Mouse (Mus musculus) embryonic facial prominence, embryonic 15.5 days (tissue): ENCODE measurements around the gene Mgea5. TPM values are rescaled to one million over a fixed set of nuclear protein-coding genes. Genes with fewer than 3 reads are reported as not detected.

Experiments used
- ATAC-seq: fragments of 200-750 bp; cut with Nextera tagmentation; 2 replicates; pipeline ENCODE4 v1.8.0; 2017; ENCODE audit warnings: low read depth, moderate TSS enrichment; ENCODE audit not compliant: insufficient number of reproducible peaks, low FRiP score, low TSS enrichment
- H3K27ac ChIP-seq: fragments of 300-500 bp; sonication (generic); replicated peaks from 2 replicates; pipeline ENCODE4 v1.5.1; 2015; ENCODE audit warnings: mild to moderate bottlenecking, inconsistent platforms
- H3K27me3 ChIP-seq: fragments of 300-500 bp; sonication (generic); 2 replicates; pipeline ENCODE4 v1.6.1; 2015; ENCODE audit warnings: inconsistent platforms
- H3K36me3 ChIP-seq: fragments of 300-500 bp; sonication (generic); 2 replicates; pipeline ENCODE4 v1.6.1; 2015; ENCODE audit warnings: mild to moderate bottlenecking, inconsistent platforms
- H3K4me1 ChIP-seq: fragments of 300-500 bp; sonication (generic); 2 replicates; pipeline ENCODE4 v1.6.1; 2015; ENCODE audit warnings: inconsistent platforms
- H3K4me2 ChIP-seq: fragments of 300-500 bp; sonication (generic); replicated peaks from 2 replicates; pipeline ENCODE4 v1.6.1; 2015; ENCODE audit warnings: mild to moderate bottlenecking, inconsistent platforms
- H3K4me3 ChIP-seq: fragments of 300-500 bp; sonication (generic); replicated peaks from 2 replicates; pipeline ENCODE4 v1.5.1; 2015; ENCODE audit warnings: mild to moderate bottlenecking, inconsistent platforms
- H3K9ac ChIP-seq: fragments of 300-500 bp; sonication (generic); 2 replicates; pipeline ENCODE4 v1.6.1; 2015; ENCODE audit warnings: inconsistent platforms
- H3K9me3 ChIP-seq: fragments of 300-500 bp; sonication (generic); replicated peaks from 2 replicates; pipeline ENCODE4 v1.6.1; 2016; ENCODE audit warnings: inconsistent platforms
- WGBS: fragments of 180-500 bp; shearing (Covaris S2); methylation state at CpG from one replicate; pipeline ENCODE4 v1.1.7; 2015; 5-methylcytosine and 5-hydroxymethylcytosine counted together
- polyA plus RNA-seq: library from polyadenylated mRNA; unstranded; fragments of >200 nt; fragmentation: Nextera tagmentation; extraction: Ambion mirVana; gene quantifications from 2 replicates; pipeline ENCODE4 v1.2.1, GENCODE M21; 2015

The Mgea5 gene
- polyA plus RNA-seq, 1 experiment from 2014 or later = 55.9 TPM

GRCm38 (mm10) chr19:45780350-45780915 lies 3.2 kb downstream of the Mgea5 start:
- Histone ChIP-seq H3K4me3 (no peak overlapping the region), H3K9ac (no peak overlapping the region), H3K4me2 (peak overlapping the region; percentile 0; the same call in 1 of the 2 replicates)

GRCm38 (mm10) chr19:45775486-45775885 lies 8.2 kb downstream of the Mgea5 start:
- no peaks in the 10 kb centered on the region for H3K27me3 ChIP-seq
- H3K27ac ChIP-seq = no peak overlapping the region
- H3K4me1 ChIP-seq = peaks cover 3% of the 10 kb centered on the region
- H3K9me3 ChIP-seq = no peaks in the 10 kb centered on the region
- H3K36me3 ChIP-seq = peaks cover 89% of the 10 kb centered on the region
- H3K4me2 ChIP-seq = no peak overlapping the region
- no peak overlapping the region for H3K4me3 ChIP-seq
- no peak for ATAC-seq
- H3K9ac ChIP-seq = no peak overlapping the region
- 79% methylated on average over 2 of the region's 2 CpGs for WGBS

More at GRCm38 (mm10) chr19:45780350-45780915, 3.2 kb downstream of the Mgea5 start:
- no peak for ATAC-seq
- peaks cover 41% of the 10 kb centered on the region for H3K36me3 ChIP-seq
- no peak overlapping the region for H3K27ac ChIP-seq
- no peaks in the 10 kb centered on the region for H3K27me3 ChIP-seq
- no peaks in the 10 kb centered on the region for H3K9me3 ChIP-seq
- H3K4me1 ChIP-seq = peaks cover 20% of the 10 kb centered on the region
- 88% methylated on average over 13 of the region's 13 CpGs for WGBS

- H3K4me2 ChIP-seq = no peak overlapping the region
- 88% methylated on average over 5 of the region's 5 CpGs for WGBS
These were observed 12.1 kb downstream of the Mgea5 start for GRCm38 (mm10) chr19:45771501-45771900.

GRCm38 (mm10) chr19:45760810-45761209 lies 22.8 kb downstream of the Mgea5 start:
- Histone ChIP-seq H3K36me3 (peaks cover 83% of the 10 kb centered on the region), H3K4me3 (no peak overlapping the region), H3K4me2 (no peak overlapping the region), H3K9ac (no peak overlapping the region), H3K9me3 (no peaks in the 10 kb centered on the region), H3K4me1 (no peaks in the 10 kb centered on the region), H3K27me3 (no peaks in the 10 kb centered on the region), H3K27ac (no peak overlapping the region)
- 92% methylated on average over 3 of the region's 3 CpGs for WGBS
- ATAC-seq = no peak

More at GRCm38 (mm10) chr19:45771501-45771900, 12.1 kb downstream of the Mgea5 start:
- Histone ChIP-seq H3K36me3 (peaks cover 95% of the 10 kb centered on the region), H3K9me3 (no peaks in the 10 kb centered on the region), H3K9ac (no peak overlapping the region), H3K27ac (no peak overlapping the region), H3K4me1 (no peaks in the 10 kb centered on the region), H3K27me3 (no peaks in the 10 kb centered on the region), H3K4me3 (no peak overlapping the region)
- ATAC-seq = no peak

GRCm38 (mm10) chr19:45758671-45759070 lies 25.0 kb downstream of the Mgea5 start:
- Histone ChIP-seq H3K36me3 (peaks cover 87% of the 10 kb centered on the region), H3K27ac (no peak overlapping the region), H3K9ac (no peak overlapping the region), H3K4me3 (no peak overlapping the region), H3K4me1 (no peaks in the 10 kb centered on the region), H3K4me2 (no peak overlapping the region), H3K9me3 (no peaks in the 10 kb centered on the region), H3K27me3 (no peaks in the 10 kb centered on the region)
- 86% methylated on average over 5 of the region's 5 CpGs for WGBS
- ATAC-seq = no peak

- no peak for ATAC-seq
These were observed 30.1 kb downstream of the Mgea5 start for GRCm38 (mm10) chr19:45753551-45753950.

GRCm38 (mm10) chr19:45751881-45752280 lies 31.8 kb downstream of the Mgea5 start:
- H3K9ac ChIP-seq = no peak overlapping the region
- peaks cover 49% of the 10 kb centered on the region for H3K36me3 ChIP-seq
- no peaks in the 10 kb centered on the region for H3K27me3 ChIP-seq
- H3K9me3 ChIP-seq = no peaks in the 10 kb centered on the region
- ATAC-seq = no peak
- H3K4me2 ChIP-seq = no peak overlapping the region
- H3K4me3 ChIP-seq = no peak overlapping the region
- WGBS = 79% methylated on average over 7 of the region's 7 CpGs
- H3K4me1 ChIP-seq = peaks cover 16% of the 10 kb centered on the region
- H3K27ac ChIP-seq = no peak overlapping the region

More at GRCm38 (mm10) chr19:45753551-45753950, 30.1 kb downstream of the Mgea5 start:
- no peak overlapping the region for H3K4me2 ChIP-seq
- H3K27me3 ChIP-seq = no peaks in the 10 kb centered on the region
- H3K36me3 ChIP-seq = peaks cover 64% of the 10 kb centered on the region
- no peak overlapping the region for H3K4me3 ChIP-seq
- peaks cover 4% of the 10 kb centered on the region for H3K4me1 ChIP-seq
- no peak overlapping the region for H3K9ac ChIP-seq
- no peaks in the 10 kb centered on the region for H3K9me3 ChIP-seq
- no peak overlapping the region for H3K27ac ChIP-seq
- WGBS = 88% methylated on average over 3 of the region's 3 CpGs

- peak; percentile 81 for ATAC-seq
- peak within 1 kb of the TSS; percentile 88 for H3K4me2 ChIP-seq
- H3K27ac ChIP-seq = no peak within 1 kb of the TSS
- under 1% methylated on average over 58 of the region's 60 CpGs for WGBS
- peak within 1 kb of the TSS; percentile 72 for H3K9ac ChIP-seq
- peaks cover 27% of the 10 kb centered on the region for H3K36me3 ChIP-seq
- peaks cover 31% of the 10 kb centered on the region for H3K4me1 ChIP-seq
- H3K27me3 ChIP-seq = peaks cover 23% of the 10 kb centered on the region
- no peaks in the 10 kb centered on the region for H3K9me3 ChIP-seq
- peak within 1 kb of the TSS; percentile 92 for H3K4me3 ChIP-seq
These were observed 34.2 kb downstream of the Mgea5 start, which contains the start of gene Npm3 for GRCm38 (mm10) chr19:45749243-45750043. Npm3 (minus strand) TSS chr19:45749591.

GRCm38 (mm10) chr19:45748691-45749242 lies 34.9 kb downstream of the Mgea5 start:
- peak; percentile 12 for ATAC-seq

GRCm38 (mm10) chr19:45748206-45748605 lies 35.4 kb downstream of the Mgea5 start:
- peaks cover 16% of the 10 kb centered on the region for H3K36me3 ChIP-seq
- H3K27me3 ChIP-seq = peaks cover 35% of the 10 kb centered on the region
- H3K27ac ChIP-seq = no peak overlapping the region
- H3K9me3 ChIP-seq = no peaks in the 10 kb centered on the region
- ATAC-seq = no peak
- peaks cover 34% of the 10 kb centered on the region for H3K4me1 ChIP-seq
- peak overlapping the region; percentile 72; the same call in 1 of the 2 replicates for H3K9ac ChIP-seq
- peak overlapping the region; percentile 88 for H3K4me2 ChIP-seq
- WGBS = 48% methylated on average over 9 of the region's 9 CpGs
- H3K4me3 ChIP-seq = peak overlapping the region; percentile 92

More at GRCm38 (mm10) chr19:45748691-45749242, 34.9 kb downstream of the Mgea5 start:
- H3K27me3 ChIP-seq = peaks cover 29% of the 10 kb centered on the region
- no peaks in the 10 kb centered on the region for H3K9me3 ChIP-seq
- peaks cover 21% of the 10 kb centered on the region for H3K36me3 ChIP-seq
- peaks cover 31% of the 10 kb centered on the region for H3K4me1 ChIP-seq
- no peak overlapping the region for H3K27ac ChIP-seq
- H3K4me3 ChIP-seq = peak overlapping the region; percentile 92
- WGBS = 1% methylated on average over 33 of the region's 33 CpGs
- H3K9ac ChIP-seq = peak overlapping the region; percentile 72
- H3K4me2 ChIP-seq = peak overlapping the region; percentile 88
